Mouse (Mus musculus): ENCODE measurements at regions not wholly inside any gene's neighbourhood (a gene's known extent, or its start where the extent isn't known, plus 50 kb on each side); places are given as distances from the start of the nearest gene placed in this dataset.

- ATAC-seq: no peak
- 81% methylated on average over 7 of the region's 7 CpGs for WGBS
- H3K9ac ChIP-seq: no peak overlapping the region
- H3K4me1 ChIP-seq (ENCODE audit: insufficient read depth): no peaks in the 10 kb centered on the region
- no peak for DNase-seq
- H3K36me3 ChIP-seq (ENCODE audit: insufficient read depth): no peaks in the 10 kb centered on the region
- no peaks in the 10 kb centered on the region for H3K27me3 ChIP-seq (ENCODE audit: insufficient read depth, low read length)
- no peak overlapping the region for H3K4me2 ChIP-seq (ENCODE audit: low read depth)
- TF ChIP-seq CTCF (IDR thresholded peaks at IDR 0.05; ENCODE audit: low read depth): no peak
- no peak overlapping the region for H3K4me3 ChIP-seq (ENCODE audit: low read depth, low read length)
- H3K9me3 ChIP-seq (ENCODE audit: low read length): no peaks in the 10 kb centered on the region
- H3K27ac ChIP-seq (ENCODE audit: low read depth, low read length): no peak overlapping the region
Observed at GRCm38 (mm10) chr13:59874137-59874931, 51.4 kb upstream of the Tut7 start.
